Mouse (Mus musculus) liver, adult 2 months (tissue): ENCODE data around the gene Tbx20.

Experiments used
- CTCF ChIP-seq: fragments of 200-500 bp; IDR thresholded peaks from 2 replicates; pipeline ENCODE4 v1.5.1; 2011; ENCODE audit warnings: low read depth, low read length, control low read depth
- POLR2A ChIP-seq: fragments of 200-500 bp; IDR thresholded peaks from 2 replicates; pipeline ENCODE4 v1.6.1; 2011; ENCODE audit warnings: low read length, control low read depth; ENCODE audit not compliant: insufficient read depth; ENCODE audit errors: extremely low read depth

GRCm38 (mm10) chr9:24772431-24773120 is 1.5 kb downstream of the Tbx20 start:
- TF ChIP-seq POLR2A (no peak), CTCF (no peak)
